Mouse (Mus musculus) gastrocnemius, postnatal 4 days (tissue): Measurements from ENCODE around the gene Tbx21. TPM values are rescaled to one million over a fixed set of nuclear protein-coding genes. Genes with fewer than 3 reads are reported as not detected.
A peak's percentile ranks its signal among the peaks of the same experiment; 100 is the strongest.

Experiments
- DNase-seq, 2 experiments: peaks; one replicate each; pipeline ENCODE4 v3.0.0; 2021 to 2022; ENCODE audit warnings: low spot score in 2 of 2, mixed read lengths in 2 of 2
- total RNA-seq, 2 experiments: library from RNA; stranded (reverse); gene quantifications; 2 replicates each; pipeline ENCODE4 v1.2.3; 2021

Gene Tbx21
- total RNA-seq, 2 experiments from 2014 or later, result 0.98 to 1.4 TPM

DNA sequence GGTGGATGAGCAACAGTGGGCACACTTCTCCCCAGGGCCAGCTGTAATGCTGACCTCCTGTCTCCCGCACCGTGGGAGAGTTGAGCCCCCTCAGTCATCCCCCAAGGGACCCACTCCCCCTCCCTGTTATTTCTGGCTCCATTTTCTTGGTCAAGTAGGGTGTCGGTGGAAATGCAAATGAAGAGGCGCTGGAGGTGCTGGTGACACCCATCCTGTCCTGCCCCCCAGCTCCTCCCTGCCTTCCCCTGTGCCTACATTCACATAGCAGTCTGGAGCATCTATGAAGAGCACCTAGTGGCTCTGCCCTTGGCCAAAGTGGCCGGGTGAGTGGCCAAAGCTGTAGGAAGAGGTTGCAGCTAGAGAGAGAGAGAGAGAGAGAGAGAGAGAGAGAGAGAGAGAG is 18.1 kb upstream of the Tbx21 start:
- DNase-seq, result no peak

DNA sequence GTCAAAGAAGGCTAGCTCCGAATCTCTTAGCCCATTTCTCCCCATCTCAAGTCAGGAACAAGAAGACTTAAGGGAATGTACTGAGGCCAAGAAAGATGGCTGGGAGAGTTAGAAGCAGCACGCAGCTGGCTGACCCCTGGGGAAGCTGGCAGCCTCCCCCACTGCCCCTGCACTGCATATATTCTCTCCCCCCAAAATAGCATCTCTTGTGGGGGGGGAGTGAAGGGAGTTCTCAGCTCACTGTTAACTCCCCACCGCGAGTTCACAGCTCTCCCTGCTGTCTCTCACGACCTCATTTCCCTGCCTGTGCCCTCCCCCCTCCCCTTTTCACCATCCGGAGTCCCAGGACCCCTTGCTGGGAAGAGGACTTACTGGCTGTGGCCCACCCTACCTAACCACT is 17.1 kb upstream of the Tbx21 start:
- no peak for DNase-seq

DNA sequence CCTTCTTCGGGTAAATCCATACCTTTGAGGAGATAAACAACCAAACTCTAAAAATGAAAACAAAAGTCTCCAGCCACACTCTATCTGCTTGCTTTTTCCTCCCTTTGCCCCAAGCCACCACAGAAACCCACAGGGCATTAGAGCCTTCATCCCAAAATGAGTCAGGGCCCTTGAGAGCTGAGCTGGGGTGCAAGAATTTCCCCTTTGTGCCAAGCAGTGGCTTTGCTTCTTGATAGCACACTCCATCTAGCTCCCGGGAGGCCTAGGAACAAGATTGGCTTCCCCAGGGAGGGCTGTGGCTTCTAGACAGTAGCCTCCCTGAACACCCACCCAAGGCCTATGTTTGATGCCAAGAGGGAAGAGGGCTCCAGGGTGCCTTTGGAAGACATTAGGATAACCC is 16.6 kb upstream of the Tbx21 start:
- DNase-seq, result no peak

DNA sequence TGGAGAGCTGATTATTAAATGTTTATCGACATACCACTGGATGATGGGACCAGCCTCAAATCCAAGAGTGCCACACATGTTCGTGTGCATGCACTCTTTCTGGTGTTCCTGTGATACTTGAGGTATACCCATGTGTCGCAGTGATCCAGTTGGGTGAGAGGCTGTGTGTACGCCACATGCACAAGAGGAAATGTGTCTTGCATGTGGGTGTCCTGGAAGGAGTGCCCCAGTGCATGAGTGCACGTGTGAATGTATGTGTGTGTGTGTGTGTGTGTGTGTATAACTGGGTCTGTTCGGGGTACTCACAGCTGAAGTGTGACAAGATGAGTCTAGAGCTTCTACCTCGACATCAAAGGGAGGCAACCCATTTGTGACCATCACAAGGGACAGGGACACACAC is 15.2 kb upstream of the Tbx21 start:
- no peak for DNase-seq

DNA sequence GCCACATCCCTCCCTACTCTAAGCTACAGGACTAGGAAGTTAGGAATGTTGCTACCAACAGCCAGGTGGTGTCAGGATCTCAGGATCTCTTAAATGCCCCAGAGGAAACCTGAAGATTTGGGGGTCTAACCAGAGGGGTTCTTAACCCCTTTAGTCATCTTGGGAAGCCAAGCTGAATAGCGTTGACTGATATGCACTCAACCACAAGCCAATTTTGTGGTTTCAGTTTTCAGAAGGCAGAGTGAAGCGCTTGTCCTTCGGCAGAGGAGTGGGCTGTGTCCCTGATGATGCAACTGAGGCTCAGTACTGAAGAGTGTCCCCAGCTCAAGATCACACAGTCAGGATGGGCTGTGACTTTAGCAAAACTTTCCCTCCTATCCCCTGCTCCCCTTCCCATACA is 13.8 kb upstream of the Tbx21 start:
- DNase-seq, result no peak

DNA sequence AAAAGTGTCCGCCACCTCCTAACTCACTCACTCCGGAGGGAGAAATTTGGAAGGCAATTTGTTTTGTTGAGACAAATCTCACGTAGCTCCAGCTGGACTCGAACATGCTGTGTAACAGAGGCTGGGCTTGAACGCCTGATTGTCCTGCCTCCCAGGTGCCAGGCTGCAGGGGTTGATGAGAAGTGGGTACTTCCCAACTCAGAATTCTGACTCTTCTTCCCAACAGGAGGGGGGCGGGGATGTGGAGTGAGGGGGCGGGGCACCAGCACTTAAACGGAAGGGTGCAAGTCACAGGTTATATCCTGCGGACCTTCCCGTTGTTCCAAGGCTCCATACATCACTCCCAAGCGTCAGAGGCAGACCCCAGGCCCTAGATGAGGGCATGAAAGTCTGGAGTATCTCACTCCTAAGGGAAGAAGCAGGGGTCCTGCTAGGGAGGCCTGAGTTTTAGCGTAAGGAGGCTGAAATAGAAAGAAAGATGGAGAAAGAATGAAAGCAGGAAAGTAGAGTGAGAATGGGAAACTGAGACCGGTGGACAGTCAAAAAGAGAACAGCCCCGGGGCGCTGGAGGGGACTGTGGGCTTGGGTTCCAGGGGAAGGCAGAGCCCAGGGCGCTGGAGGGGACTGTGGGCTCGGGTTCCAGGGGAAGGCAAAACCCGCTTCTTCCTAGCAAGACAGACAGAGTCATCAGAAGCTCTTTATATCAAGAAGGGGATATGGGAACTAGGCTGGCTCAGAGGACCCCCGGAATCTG is 12.5 kb upstream of the Tbx21 start:
- no peak for DNase-seq

DNA sequence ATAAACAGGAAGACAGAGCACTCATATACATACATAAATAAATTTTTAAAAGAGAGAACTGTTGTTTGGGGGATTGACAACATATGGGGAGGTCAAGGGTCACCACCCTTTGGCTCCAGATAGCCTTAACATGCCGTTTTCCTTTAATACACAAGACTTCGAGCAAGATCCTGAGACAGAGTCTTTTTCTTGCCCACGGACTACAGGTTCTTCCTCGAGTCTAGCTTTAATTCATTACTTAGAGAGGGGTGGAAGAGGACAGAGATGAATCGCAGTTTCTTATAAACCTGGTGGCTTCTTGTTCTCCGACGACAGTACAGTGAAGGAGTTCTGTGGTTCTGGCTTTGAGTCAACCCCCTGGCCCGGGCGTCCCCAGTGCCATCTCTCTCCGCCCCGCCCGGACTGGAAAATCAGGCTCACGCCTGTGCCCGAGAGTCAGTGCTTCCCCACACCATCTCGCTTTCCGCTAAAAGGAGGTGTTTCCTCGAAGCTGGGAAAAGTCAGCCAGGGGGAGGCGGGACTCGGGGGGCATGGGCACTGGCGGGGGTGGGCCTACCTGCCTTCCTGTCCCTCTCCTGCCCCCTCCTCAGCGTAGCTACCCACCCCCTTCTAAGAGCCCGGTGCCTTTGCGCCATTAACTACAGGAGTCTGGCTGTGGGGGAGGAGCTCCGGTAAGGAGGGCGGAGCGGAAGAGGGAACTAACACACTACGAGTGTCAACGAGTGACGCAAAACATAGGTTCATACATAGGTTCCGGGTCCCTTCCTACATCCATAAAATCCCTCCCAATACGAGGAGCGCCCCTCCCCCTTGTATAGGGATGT is 11.7 kb upstream of the Tbx21 start:
- no peak for DNase-seq

DNA sequence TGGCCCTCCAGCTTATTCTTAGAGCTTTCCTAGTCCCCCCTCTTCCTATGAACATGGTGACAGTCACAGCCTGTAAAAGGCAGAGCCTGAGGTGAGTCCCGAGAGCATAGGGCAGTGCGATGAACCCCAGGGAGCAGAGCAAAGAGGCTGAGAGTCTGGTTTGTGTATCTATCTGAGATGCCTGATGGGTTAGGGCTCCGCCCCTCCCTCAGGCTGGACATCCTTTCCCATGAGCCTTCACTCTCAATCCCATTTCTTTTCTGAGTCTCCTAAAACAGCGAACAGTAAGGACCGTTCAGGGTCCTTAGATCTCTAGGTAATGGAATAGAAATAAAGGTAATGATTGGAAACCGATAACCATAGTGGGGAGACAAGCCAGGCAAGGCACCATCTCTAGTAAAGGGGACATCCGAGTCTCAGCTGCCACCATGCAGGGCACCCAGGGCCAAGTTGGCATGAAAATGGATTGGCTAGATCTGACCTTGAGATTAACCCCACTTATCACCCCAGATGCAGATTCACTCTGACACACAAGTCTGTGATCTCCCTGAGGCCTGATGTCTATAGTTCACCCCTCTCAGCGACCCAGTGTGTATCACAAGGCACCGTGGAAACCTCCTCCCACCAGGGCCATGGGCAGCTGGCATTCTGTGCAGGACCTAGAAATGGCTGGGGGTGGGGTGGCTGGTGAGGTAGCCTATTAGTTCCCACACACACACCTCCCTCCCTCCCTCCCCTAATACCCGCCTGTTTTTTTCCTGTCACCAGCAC is 9.3 kb upstream of the Tbx21 start:
- no peak for DNase-seq

DNA sequence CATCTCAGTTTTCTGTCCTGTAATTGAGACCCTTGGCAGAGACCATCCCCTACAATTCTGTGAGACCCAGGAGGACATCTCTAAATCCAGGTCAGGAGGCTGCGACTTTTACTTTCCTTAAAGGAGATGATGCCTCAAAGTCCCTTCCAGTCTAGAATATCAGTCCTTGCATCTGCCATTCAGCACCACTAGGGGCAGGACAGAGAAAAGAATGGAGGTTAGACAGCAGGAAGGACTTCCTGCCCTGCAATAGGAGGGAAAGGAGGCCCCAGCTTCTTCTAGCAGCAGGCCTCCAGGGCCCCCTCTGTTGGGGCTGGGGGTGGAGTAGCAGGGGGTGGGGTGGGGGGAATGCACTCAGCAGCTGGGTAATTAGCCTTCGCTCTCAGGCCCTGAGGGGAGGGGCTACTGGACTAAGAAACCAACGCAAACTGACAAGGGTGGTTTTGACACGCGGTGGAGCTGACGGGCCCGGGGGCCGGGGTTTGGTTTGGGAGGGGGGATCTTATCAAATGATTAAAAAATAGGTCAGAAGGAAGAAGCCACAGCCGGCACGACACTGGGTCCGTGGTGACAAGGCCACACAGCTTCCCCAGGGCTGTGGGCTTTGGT is 8.3 kb upstream of the Tbx21 start:
- no peak for DNase-seq

DNA sequence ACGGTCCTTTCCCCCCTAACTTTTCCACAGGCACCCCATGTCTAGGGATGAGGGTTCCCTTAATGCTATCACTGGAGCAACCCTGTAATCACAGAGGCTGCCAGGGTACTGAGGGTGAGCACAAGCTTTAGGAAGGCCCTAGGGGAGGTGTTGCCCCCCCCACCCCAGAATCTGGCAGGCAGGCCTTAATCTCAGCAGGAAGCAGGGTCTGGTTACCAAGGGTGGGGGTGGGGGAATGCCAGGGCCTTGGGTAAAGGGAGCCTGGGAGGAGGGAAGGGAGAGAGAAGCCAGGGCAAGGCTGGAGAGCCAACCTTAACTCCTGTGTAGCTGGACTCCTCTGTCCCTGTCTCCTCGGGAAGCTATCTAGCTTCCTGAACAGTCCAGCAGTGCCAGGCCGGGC is 5.5 kb upstream of the Tbx21 start:
- no peak for DNase-seq

DNA sequence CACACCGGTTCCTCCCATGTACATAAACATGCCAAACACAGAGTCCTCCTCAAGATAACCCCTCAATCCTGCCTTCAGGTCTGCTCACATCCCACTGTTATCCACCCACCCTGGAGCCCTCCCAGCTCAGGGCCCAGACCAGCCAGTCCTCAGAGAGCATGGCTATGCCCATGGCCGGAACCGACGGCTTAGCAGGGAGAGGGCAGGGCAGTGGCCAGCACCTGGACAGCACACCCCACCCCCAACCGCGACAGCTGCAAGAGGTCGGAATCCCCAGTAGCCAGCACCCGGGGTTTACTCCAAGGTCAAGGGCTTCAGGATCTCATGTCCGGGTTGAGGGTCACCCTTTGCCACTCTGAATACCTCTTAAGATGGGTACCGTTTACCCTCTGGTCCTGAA is 5.1 kb upstream of the Tbx21 start:
- DNase-seq, result no peak

DNA sequence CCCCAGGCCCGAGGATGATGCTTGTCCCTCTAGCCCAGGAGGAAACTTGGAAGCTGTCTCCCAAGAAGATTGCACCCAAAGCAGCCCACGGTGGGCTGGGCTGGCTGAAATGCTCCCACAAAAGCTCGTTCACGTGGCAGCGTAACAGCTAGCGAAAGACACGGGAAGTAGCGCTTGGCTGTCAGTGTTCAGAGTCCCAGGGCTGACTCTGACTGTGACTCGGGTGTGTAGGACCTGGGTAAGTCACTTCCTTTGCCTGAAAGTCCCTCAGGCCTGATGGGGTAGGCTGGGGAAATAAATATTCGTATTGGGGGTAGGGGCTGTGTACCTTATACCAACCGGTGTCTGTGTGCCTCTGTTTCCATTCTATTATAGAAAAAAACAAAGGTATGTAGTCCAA is 666 bp upstream of the Tbx21 start:
- DNase-seq, result no peak

DNA sequence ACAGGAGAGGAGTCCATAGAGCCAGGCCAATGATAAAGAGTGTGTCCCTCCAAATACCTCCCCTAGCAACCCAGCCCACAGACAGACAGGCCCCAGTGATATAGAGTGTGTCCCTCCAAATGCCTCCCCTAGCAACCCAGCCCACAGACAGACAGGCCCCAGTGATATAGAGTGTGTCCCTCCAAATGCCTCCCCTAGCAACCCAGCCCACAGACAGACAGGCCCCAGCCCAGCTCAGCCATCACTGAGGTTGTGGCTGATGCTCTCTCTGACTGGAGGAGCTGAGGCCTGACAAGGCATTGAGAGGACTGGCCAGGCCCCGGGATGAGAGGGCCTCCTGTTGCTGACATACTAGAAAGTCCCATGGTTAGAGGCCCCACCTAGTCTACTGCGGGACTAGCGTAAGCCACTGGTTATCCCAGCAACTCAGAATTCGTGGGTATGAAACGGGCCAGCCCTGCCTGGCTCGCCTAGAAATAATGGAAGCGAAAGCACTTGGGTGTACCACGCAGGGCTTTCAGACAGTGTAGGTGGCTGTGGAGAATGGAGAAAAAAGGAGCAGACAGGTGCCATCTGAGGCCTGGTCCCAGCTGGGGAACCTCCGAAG is 2.5 kb downstream of the Tbx21 start:
- no peak for DNase-seq

DNA sequence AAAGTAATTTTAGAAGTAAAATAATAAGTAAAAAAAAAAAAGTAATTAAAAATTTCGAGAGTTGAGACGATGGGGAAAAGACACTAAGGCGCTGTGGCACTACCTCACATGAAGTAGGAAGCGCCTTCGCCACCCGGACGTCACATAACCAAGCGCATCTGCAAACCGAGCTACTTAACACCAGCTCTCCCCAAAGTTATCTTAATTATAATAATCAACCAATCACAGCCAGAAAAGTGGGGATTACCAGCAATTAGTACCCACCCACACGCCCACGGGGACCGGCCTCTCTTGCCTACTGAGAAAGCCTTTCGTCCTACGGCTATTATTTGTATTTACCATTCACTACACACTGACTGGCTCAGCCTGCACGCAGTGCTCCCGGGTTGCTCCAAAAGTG is 6.2 kb downstream of the Tbx21 start:
- DNase-seq, result no peak

DNA sequence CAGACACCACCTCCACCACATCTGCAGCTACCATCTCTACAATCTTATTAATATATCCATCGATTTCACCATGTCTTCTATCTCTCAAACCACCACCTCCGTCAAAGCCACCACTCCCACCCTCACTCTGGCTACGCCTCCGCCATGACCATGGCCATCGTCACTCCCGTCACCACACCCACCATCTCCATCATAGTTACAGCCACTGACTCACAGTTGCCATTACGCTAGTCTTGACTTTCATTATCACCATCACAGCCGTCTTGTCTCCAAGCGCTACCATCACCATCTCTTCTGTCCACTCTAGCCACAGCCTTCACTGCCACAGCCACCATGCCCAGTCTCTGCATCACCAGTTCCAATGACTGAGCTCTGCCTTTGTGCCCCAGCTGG is 11.0 kb downstream of the Tbx21 start:
- no peak for DNase-seq

DNA sequence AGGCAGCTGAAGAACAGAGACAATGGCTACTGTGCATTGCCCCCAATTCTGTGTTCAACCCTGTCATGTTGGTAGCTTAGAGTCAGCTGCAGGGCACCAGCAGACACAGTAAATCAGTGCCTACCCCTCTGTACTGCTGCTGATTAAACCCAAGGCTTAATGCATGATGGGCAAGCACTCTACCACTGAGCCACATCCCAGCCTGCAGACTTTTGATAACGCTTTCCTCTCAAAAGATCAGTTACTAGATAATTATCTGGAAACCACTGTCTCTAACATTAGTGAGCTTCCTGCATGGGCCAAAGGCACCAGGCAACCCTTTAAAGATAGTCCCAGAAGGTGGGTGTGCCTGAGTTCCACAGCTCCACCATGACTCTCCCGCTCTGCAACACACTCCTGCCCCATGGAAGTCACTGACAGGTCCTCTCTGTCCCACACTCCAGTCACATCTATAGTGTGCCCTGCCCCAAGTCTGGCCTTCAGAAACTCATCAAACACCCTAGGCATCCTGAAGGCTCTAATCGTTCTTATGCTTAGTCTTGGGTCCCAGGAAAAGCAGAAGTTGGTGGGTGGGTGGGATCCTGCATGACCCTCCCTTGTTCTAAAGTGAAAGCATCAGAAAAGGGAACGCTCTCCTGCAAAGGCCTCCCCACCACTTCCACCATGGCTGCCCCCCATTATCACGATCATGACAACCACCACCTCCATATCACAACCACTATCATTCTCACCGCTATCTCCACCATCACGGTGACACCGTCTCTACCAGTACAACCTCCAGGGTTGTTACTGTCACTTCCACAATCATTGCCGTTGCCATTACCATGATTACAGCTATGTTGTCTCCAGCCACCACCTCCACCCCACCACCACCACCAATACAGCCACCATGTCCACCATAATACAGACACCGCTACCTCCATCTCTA is 11.7 kb downstream of the Tbx21 start:
- DNase-seq, result no peak

DNA sequence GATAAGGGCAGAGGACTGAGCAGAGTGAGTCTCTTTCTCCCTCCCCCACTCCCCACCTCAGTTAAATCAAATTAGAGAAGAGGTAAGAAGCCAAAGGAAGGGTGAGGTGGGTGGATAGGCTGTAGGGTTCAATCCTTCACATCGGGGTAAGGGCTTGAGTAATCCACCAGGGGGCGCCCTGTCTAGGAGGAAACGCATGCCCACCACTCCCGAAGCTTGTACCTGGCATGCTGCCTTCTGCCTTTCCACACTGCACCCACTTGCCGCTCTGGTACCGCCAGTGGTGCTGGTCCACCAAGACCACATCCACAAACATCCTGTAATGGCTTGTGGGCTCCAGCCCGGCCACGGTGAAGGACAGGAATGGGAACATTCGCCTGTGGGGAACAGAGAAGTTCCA is 13.4 kb downstream of the Tbx21 start:
- DNase-seq, result peak; percentile 56 to 76

DNA sequence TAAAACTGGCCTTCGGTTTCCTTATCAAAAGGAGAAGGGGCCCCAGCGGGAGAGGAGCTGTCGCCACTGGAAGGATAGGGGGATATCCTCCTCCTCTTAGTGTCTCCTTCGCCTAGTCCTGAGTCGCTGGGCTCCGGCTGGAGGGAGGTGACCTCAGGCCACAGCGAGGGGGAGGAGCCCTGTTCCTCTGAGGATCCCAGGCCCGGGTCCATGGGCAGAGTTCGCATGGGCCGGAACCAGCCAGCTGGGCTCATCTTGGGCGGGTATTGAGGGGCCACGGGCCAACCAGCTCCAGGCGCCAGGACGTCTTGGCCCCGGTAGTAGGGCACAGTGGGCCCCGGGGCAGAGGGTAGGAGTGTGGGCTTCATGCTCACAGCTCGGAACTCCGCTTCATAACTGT is 16.3 kb downstream of the Tbx21 start:
- DNase-seq, result peak; percentile 35 to 48

DNA sequence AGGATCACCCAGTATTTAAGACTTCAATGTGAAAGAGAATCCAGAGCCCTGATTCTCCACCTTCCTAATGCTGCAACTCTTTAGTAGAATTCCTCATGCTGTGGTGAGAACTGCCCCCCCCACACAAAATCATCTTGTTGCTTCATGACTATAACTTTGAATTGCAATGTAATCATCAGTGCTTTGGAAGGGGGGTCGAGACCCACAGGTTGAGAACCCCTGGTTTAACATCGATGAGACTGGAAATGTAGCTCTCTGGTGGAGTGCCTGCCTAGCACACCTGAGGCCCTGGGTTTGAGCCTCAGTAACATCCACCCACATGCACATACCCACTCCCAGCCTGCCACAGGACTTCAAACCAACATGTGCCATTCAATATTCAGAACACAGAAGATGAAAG is 20.5 kb downstream of the Tbx21 start:
- no peak for DNase-seq

DNA sequence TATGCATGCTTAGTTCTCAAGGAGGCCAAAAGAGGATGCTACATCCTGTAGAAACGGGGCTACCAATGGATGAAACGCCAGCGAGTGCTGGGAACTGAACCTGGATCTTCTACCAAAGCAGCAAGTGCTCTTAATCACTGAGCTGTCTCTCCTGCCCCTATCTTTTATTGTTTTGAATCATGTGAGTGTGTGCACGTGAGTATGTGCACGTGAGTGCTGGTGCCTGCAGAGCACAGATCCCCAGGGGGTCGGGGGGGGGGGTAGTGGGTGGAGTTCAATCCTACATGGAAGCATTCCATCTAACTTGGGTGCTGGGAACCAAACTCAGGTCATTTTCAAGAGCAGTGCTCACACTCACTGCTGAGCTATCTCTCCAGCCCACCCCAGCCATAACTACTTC is 28.8 kb downstream of the Tbx21 start:
- DNase-seq, result no peak
